Mouse (Mus musculus): Measurements from ENCODE around the gene Thnsl2.
A peak's percentile ranks its signal among the peaks of the same experiment; 100 is the strongest.

The Thnsl2 gene

GRCm38 (mm10) chr6:71131038-71131437 lies 13.2 kb downstream of the Thnsl2 start:
- no peak for DNase-seq (ENCODE audit: low spot score)

GRCm38 (mm10) chr6:71130269-71130668 lies 14.0 kb downstream of the Thnsl2 start:
- DNase-seq (ENCODE audit: low spot score), result no peak

GRCm38 (mm10) chr6:71129071-71129470 lies 15.2 kb downstream of the Thnsl2 start:
- no peak for DNase-seq (ENCODE audit: low spot score)

- DNase-seq (ENCODE audit: low spot score), result no peak
These were observed 17.9 kb downstream of the Thnsl2 start for GRCm38 (mm10) chr6:71126290-71126689.

- DNase-seq (ENCODE audit: low spot score), result peak; percentile 86
These were observed 19.0 kb downstream of the Thnsl2 start for GRCm38 (mm10) chr6:71125043-71125893.

- DNase-seq (ENCODE audit: low spot score), result no peak
These were observed 24.5 kb downstream of the Thnsl2 start for GRCm38 (mm10) chr6:71119577-71120254.

GRCm38 (mm10) chr6:71111419-71112113 lies 32.7 kb downstream of the Thnsl2 start:
- no peak for DNase-seq (ENCODE audit: low spot score)

GRCm38 (mm10) chr6:71106170-71106945 lies 37.9 kb downstream of the Thnsl2 start:
- DNase-seq (ENCODE audit: low spot score), result peak; percentile 3

GRCm38 (mm10) chr6:71096126-71096525 lies 48.1 kb downstream of the Thnsl2 start:
- peak; percentile 16 for DNase-seq (ENCODE audit: low spot score)

- no peak for DNase-seq (ENCODE audit: low spot score)
These were observed 49.5 kb downstream of the Thnsl2 start for GRCm38 (mm10) chr6:71094693-71095092.

- DNase-seq (ENCODE audit: low spot score), result peak; percentile 23
These were observed 50.6 kb downstream of the Thnsl2 start for GRCm38 (mm10) chr6:71093686-71094085.

GRCm38 (mm10) chr6:71090475-71090874 lies 53.8 kb downstream of the Thnsl2 start:
- DNase-seq (ENCODE audit: low spot score), result peak; percentile 21

- peak; percentile 27 for DNase-seq (ENCODE audit: low spot score)
These were observed 54.5 kb downstream of the Thnsl2 start for GRCm38 (mm10) chr6:71089735-71090134.

- peak; percentile 19 for DNase-seq (ENCODE audit: low spot score)
These were observed 55.2 kb downstream of the Thnsl2 start for GRCm38 (mm10) chr6:71088992-71089391.

GRCm38 (mm10) chr6:71083441-71083840 lies 60.8 kb downstream of the Thnsl2 start:
- peak; percentile 23 for DNase-seq (ENCODE audit: low spot score)

GRCm38 (mm10) chr6:71082084-71082483 lies 62.2 kb downstream of the Thnsl2 start:
- peak; percentile 22 for DNase-seq (ENCODE audit: low spot score)

- DNase-seq (ENCODE audit: low spot score), result peak; percentile 27
These were observed 63.0 kb downstream of the Thnsl2 start for GRCm38 (mm10) chr6:71081230-71081629.

Measured in testis, postnatal 10 days (tissue).